Mouse (Mus musculus) cerebellum, adult 9-11 months (tissue): ENCODE measurements around the gene Klf9.
A peak's percentile ranks its signal among the peaks of the same experiment; 100 is the strongest.
"Not testable (repeated sequence)": the region's sequence is repeated elsewhere in the genome, so short reads cannot be mapped to it uniquely, and the experiment has no call there.

Experiments
- DNase-seq: peaks from one replicate; pipeline ENCODE4 v3.0.0; 2022

Gene Klf9

DNA sequence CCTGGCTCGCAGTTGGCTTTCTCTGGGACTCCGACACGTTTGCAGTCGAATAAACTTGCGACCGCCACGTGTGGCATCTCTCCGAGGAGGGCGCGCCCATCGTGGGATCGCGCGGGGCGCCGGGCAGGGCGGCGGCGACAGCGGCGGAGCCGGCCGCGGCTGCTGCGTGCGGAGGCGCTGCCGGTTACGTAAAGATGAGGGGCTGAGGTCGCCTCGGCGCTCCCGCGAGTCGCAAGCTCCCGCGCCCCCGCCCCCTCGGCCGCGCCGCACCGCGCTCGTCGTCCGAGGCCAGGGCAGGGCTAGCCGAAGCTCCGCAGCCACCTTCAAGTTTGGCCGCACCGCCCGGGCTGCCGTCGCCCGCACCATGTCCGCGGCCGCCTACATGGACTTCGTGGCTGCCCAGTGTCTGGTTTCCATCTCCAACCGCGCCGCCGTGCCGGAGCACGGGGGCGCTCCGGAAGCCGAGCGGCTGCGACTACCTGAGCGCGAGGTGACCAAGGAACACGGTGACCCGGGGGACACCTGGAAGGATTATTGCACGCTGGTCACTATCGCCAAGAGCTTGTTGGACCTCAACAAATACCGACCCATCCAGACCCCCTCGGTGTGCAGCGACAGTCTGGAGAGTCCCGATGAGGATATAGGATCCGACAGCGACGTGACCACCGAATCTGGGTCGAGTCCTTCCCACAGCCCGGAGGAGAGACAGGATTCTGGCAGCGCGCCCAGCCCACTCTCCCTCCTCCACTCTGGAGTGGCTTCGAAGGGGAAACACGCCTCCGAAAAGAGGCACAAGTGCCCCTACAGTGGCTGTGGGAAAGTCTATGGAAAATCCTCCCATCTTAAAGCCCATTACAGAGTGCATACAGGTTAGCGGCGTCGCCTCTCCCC lies 610 bp downstream of the Klf9 start:
- peak; percentile 90 for DNase-seq

DNA sequence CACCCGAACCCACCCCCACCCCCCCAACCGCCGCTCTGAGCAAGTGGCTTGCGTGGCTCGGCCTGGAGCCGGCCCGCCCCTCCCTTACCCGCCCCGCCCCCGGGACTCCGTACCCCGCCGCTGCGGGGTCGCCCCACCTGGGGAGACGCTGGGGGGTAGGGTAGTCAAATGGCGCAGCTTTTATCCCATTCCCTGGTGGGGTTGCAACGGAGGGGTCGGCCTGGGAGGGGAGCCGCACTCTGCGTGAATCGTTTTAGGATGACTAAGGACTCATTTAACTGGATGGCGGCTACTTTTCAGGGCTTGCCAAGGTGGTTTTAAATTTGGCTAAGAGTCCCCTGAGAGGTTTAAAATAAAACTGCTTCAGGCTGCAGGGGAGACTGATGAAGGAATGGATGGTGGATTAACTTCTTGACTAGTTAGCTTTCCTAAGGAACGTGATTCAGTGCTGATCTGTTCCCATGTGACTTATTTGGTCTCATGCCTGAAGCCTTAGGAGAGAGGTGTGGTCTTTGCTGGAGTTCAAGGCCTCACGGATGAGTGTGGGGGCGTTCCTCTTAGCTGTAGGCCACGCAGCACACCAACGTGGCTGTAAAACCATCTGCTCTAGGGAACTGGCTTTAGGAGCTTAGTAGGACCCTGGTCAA lies 1.5 kb downstream of the Klf9 start:
- DNase-seq: peak; percentile 70

- DNase-seq: peak; percentile 55
Measured at GRCm38 (mm10) chr19:23143074-23143445, 2.0 kb downstream of the Klf9 start.

DNA sequence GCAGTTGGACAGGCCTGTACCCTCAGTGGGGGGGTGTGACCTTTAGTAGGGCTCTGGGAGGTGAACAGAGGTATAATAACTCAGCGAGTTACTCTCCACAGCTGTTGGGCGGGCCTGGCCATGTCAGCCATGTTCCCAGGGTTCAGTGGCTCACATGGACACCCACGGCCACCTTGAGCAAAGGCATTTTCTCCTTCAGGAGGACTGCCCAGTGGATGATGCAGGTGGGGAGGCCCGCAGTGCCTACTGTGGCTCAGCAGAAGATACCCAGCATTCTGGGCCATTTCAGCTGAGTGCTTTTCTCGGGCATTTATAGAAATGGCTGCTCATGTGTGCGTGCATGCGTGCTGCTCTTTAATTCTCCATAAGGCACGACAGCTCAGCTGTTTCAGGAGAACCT lies 2.5 kb downstream of the Klf9 start:
- peak; percentile 64 for DNase-seq

DNA sequence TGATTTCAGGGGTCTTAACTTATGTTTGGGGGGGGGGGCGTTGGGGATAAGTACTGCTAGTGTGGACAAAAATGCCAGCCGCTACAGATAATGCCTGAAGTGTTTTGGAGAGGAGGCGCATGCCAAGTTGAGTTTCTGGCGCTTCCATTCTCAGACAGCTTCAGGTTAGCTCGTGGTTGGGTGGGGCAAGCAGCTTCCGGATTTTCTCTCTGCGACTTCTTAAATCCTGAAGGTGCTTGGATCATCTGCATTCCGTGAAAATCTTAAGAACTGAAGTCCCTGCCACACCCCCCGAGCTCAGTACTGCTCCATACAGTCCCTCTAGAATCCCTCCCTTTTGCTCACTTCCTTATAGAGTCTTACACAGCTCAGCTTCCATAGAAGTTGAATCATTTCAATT lies 3.0 kb downstream of the Klf9 start:
- DNase-seq: peak; percentile 57

DNA sequence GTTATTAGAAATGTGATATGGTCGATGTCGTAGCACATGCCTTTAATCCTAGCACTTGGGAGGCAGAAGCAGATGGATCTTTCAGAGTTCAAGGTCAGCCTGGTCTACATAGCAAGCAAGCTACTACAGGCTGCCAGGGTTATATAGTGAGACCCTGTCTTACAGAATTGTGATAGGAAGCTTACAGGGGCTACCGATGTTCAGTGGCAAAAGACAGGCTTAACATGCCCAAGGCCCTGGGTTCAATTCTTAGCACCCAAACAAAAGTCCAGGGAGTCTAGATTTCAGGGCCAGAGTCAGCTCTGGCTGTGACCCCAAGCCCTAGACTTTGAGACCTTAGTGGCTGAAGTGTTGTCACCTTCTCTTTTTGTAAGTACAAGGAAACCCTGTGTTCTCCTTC lies 4.1 kb downstream of the Klf9 start:
- DNase-seq: no peak

GRCm38 (mm10) chr19:23145575-23145974 lies 4.5 kb downstream of the Klf9 start:
- DNase-seq: not testable (repeated sequence)

- peak; percentile 77 for DNase-seq
Measured at GRCm38 (mm10) chr19:23146409-23146861, 5.4 kb downstream of the Klf9 start.

GRCm38 (mm10) chr19:23147026-23147966 lies 6.3 kb downstream of the Klf9 start:
- DNase-seq: peak; percentile 50

DNA sequence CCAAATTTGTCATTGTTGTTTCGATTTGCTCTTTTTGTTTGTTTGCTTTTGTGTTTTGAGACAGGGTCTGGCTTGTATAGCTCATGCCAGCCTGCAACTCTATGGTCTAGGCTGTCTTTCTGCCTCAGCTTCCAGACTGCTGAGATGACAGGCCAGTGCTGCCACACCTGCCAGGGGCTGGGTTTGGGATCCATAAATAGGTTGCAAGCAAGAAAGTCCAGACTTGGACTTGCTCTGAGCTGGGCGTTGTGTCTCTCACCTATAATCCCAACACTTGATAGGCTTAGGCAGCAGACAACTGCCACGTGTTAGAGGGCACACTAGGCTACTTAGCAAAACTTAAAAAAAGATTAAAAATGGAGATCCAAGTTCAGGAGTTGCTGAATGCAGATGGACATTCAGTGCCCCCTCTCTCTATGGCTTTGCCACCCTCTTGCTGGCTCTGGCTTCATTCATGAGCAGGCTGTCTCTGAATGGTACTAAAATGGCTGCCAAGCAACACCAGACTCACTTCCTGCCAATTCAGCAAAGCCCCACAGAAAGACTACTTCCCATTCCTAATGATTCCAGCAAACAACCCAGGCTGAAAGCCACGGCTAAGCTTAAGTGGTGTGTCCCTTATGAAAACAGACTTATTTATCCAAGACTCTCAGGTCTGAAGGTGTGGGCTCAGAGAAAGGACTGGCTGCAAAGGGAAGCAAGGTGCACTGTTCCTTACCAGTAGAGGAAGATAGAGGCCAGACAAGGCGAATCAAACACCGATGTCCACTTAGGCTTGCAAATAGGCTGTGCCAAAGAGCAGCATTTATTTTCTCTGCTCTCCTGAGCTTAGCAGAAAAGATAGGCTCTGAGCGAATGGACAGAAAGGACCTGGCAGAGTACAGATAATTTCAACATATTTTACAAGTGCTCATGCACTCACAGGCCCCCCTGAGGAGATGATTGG lies 8.7 kb downstream of the Klf9 start:
- DNase-seq: peak; percentile 69

DNA sequence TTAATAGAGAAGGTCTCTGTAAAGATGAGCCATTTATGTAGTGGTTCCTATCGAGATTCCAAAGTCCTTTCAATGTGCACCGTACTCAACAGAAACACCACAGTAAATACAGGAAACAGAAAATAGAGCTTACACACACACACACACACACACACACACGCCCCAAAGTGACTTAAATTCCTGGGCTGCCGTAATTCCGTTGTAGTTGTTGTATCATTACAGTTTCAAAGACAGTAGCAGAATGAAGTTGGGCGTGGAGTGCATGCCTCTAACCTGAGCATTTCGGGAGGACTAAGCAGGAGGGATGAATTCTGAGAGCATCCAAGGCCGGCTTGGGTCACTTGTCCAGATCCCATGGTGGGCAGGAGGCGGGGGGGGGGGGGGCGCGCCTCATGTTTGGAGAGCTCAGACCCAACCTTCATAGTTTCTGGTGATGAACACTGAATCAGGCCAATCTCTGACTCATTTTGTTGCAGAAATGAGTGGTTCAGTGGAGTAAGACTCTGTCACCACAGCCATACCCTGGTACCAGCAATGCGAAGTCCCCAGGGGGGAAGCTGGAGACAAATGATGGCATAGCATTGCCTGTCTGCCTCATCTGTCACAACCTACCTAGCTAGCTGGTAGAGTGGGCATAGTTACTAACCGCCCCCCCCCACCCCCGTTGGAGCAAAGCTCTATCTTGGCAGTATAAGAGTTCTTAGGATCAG lies 9.7 kb downstream of the Klf9 start:
- no peak for DNase-seq

DNA sequence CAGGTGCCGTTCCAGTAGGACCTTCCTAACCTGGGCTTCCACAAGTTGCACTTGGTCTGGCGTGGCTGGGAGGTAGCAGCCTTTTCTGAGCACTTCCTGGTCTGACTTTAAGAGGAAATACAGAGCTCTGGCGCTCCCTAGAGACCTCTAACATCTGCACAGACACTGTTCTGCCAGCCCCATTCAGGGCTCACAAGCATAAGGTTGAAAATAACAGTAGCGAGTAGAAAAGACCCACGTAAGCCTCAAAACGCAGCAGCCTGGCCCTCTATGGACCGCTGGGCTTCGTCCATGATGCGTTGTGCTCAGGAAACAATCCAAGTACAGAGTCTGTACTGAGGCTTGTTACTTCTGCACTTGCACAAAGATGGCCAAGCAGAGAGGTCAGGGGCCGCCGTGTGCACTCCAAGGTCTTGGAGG lies 10.6 kb downstream of the Klf9 start:
- peak; percentile 40 for DNase-seq

DNA sequence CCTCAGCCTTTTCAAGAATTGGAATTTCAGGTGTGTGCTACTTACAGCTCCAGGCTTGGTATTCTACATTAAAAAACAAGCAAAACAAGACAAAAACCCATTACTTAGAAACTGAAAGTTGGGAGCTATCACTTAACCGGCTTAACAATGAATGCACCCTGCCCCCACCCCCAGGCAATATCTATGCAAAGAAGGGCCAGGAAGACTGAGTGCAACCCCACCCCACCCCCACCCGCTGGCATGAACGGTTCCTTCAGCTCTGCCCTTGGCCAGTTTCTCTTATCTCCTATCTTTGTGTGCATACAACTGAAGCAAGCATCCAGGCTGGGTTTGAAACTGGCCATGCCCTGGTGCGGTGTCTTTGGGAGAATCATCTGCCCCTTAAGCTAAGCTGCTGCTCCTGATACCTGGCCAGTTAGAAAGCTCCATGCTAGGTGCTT lies 11.2 kb downstream of the Klf9 start:
- no peak for DNase-seq

DNA sequence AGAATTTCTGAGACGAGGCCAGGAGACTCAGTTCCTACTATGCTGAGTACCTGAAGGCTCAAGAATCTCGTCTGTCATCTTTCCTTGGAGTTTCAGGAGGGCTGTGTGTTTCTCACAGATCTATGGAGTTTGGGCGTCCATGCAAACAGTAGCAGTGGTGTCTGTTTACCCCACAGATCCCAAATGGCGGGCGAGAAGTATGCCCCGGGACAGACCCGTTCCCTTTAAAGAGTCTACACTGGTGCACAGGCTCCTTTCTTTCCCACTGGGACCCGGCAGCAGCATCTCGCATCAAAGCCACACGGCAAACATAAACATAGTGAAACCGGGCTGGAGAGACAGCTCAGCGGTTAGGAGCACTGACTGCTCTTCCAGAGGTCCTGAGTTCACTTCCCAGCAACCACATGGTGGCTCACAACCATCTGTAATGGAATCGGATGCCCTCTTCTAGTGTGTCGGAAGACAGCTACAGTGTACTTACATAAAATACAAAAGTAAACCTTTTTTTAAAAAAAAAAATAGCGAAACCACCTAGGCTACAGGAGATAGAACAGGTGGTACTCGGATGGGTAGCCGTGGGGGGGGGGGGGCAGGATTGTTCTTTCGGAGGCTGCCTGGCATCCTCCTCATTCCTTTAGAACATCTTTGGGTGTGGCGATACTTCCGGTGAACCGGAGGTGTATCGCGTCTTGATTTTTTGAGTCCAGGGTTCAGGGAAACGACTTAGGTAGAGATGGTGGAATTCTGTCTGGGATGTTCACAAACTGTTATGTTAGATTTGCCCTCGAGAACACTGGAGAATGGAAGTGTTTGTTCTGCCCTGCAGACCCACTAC lies 12.0 kb downstream of the Klf9 start:
- no peak for DNase-seq

- no peak for DNase-seq
Measured at GRCm38 (mm10) chr19:23153606-23154127, 12.6 kb downstream of the Klf9 start.

GRCm38 (mm10) chr19:23159780-23160395 lies 18.9 kb downstream of the Klf9 start:
- DNase-seq: no peak

DNA sequence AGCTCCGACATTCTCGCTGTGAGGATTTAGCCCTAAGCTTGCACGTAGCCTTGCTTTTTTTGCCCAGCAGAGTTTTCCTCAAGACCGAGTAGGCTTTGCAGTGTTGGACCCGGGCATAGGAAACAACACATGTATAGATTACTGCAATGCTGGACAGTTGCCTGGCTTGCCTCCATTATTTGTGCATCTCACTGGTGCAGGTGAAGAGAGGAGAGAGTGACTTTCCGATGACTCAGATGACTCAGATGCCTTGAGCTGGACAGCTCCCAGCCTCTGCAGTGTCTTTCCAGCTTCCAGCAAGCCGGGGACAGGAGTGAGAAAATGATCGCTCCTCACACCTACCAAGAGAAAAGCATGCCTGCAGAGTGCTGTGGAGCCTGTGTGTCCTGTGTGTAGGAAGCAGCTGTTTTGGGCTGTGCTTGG lies 21.4 kb downstream of the Klf9 start:
- DNase-seq: peak; percentile 76

- DNase-seq: no peak
Measured at GRCm38 (mm10) chr19:23162877-23163276, 21.9 kb downstream of the Klf9 start.

DNA sequence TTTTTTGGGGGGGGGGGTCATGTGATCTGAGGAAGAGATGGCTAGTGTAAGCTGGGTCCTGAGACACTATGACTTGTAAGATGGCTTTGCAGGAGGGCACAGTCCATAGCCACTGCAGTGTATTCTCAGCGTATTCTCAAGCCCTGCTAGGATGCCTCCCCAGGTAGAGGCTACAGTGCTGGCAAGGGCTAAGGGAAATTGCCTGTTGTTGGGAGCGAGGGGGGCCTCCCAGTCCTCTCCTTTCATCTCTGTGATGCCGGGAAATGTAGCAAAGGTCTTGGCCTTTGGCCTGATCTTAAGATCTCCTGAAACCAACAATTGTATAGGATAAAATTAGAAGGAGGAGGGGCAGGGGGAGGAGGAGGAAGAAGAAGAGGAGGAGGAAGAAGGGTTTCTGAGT lies 22.3 kb downstream of the Klf9 start:
- DNase-seq: peak; percentile 44
